Mouse (Mus musculus): ENCODE measurements around the gene Cela1. TPM values are rescaled to one million over a fixed set of nuclear protein-coding genes. Genes with fewer than 3 reads are reported as not detected.

Gene Cela1
- polyA plus RNA-seq, 1 experiment from 2014 or later = 0.99 TPM

GRCm38 (mm10) chr15:100633341-100633740, 54.4 kb downstream of the Cela1 start:
- DNase-seq (ENCODE audit: low spot score) (no peak), ATAC-seq (ENCODE audit: low FRiP score) (no peak)
- peaks cover 44% of the 10 kb centered on the region for H3K27me3 ChIP-seq (ENCODE audit: control insufficient read depth, insufficient read depth, low read length)
- no peaks in the 10 kb centered on the region for H3K36me3 ChIP-seq (ENCODE audit: control insufficient read depth, insufficient read depth, low read length)
- H3K9ac ChIP-seq (ENCODE audit: low read depth, low read length) = no peak overlapping the region
- H3K9me3 ChIP-seq (ENCODE audit: control insufficient read depth, low read length) = no peaks in the 10 kb centered on the region
- H3K4me2 ChIP-seq (replicated peaks; ENCODE audit: low read depth, low read length) = no peak overlapping the region
- no peak overlapping the region for H3K27ac ChIP-seq (ENCODE audit: low read depth, low read length)
- 83% methylated on average over 10 of the region's 10 CpGs for WGBS
- peaks cover 8% of the 10 kb centered on the region for H3K4me1 ChIP-seq (replicated peaks; ENCODE audit: control insufficient read depth, insufficient read depth, low read length)
- H3K4me3 ChIP-seq (ENCODE audit: low read depth, low read length) = no peak overlapping the region

DNA sequence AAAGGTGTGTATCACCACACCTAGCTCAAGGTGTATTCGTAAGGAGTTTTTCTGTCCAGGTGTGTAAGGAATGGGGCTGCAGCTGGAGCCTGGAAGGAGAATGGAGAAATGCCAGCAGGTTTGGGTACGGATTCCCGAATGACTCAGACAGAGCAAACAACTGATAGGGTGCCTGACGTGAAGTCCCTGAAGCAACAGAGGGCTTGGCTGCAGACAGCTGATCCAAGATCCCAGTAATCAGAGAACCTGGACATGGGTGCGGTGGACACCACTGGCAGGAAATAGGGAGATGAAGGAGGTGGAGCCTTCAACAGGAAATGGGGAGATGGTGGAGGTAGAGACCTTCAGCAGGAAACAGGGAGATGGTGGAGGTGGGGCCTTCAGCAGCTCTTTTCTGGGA, 55.4 kb downstream of the Cela1 start:
- Histone ChIP-seq H3K27ac (ENCODE audit: low read depth, low read length) (no peak overlapping the region), H3K4me3 (ENCODE audit: low read depth, low read length) (no peak overlapping the region), H3K4me1 (replicated peaks; ENCODE audit: control insufficient read depth, insufficient read depth, low read length) (peaks cover 8% of the 10 kb centered on the region), H3K27me3 (ENCODE audit: control insufficient read depth, insufficient read depth, low read length) (peaks cover 34% of the 10 kb centered on the region), H3K4me2 (replicated peaks; ENCODE audit: low read depth, low read length) (no peak overlapping the region), H3K9ac (ENCODE audit: low read depth, low read length) (no peak overlapping the region), H3K9me3 (ENCODE audit: control insufficient read depth, low read length) (no peaks in the 10 kb centered on the region), H3K36me3 (ENCODE audit: control insufficient read depth, insufficient read depth, low read length) (no peaks in the 10 kb centered on the region)
- ATAC-seq (ENCODE audit: low FRiP score) = no peak
- WGBS = 92% methylated on average over 5 of the region's 5 CpGs
- no peak for DNase-seq (ENCODE audit: low spot score)

- Histone ChIP-seq H3K27ac (ENCODE audit: low read depth, low read length) (no peak overlapping the region), H3K4me1 (replicated peaks; ENCODE audit: control insufficient read depth, insufficient read depth, low read length) (peaks cover 4% of the 10 kb centered on the region), H3K4me2 (replicated peaks; ENCODE audit: low read depth, low read length) (no peak overlapping the region), H3K27me3 (ENCODE audit: control insufficient read depth, insufficient read depth, low read length) (peaks cover 27% of the 10 kb centered on the region), H3K9me3 (ENCODE audit: control insufficient read depth, low read length) (no peaks in the 10 kb centered on the region), H3K36me3 (ENCODE audit: control insufficient read depth, insufficient read depth, low read length) (no peaks in the 10 kb centered on the region), H3K9ac (ENCODE audit: low read depth, low read length) (no peak overlapping the region), H3K4me3 (ENCODE audit: low read depth, low read length) (no peak overlapping the region)
- WGBS = 87% methylated on average over 12 of the region's 12 CpGs
- DNase-seq (ENCODE audit: low spot score) (no peak), ATAC-seq (ENCODE audit: low FRiP score) (no peak)
Observed at GRCm38 (mm10) chr15:100631454-100632170, 56.1 kb downstream of the Cela1 start.

DNA sequence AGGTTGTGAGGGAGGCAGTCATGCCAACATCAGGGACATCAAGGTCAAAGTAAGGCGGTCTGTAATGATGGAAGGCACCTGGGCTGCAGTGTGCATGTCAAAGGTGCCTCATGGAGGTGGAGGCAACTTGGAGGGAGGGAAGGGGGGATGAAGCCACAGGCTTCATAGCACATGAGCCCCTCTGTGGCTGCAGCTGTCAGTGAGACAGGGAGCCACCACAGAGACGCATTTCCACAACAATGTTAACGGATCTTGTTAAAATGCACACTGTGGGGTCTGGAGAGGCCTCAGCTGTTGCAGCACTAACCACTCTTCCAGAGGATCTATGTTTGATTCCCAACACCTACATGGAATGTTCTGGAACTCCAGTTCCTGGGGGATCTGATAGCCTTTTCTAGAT, 57.6 kb downstream of the Cela1 start:
- Histone ChIP-seq H3K4me3 (ENCODE audit: low read depth, low read length) (no peak overlapping the region), H3K9me3 (ENCODE audit: control insufficient read depth, low read length) (no peaks in the 10 kb centered on the region), H3K4me1 (replicated peaks; ENCODE audit: control insufficient read depth, insufficient read depth, low read length) (no peaks in the 10 kb centered on the region), H3K27me3 (ENCODE audit: control insufficient read depth, insufficient read depth, low read length) (peaks cover 12% of the 10 kb centered on the region), H3K4me2 (replicated peaks; ENCODE audit: low read depth, low read length) (no peak overlapping the region), H3K9ac (ENCODE audit: low read depth, low read length) (no peak overlapping the region), H3K27ac (ENCODE audit: low read depth, low read length) (no peak overlapping the region), H3K36me3 (ENCODE audit: control insufficient read depth, insufficient read depth, low read length) (no peaks in the 10 kb centered on the region)
- WGBS = 63% methylated on average over 3 of the region's 3 CpGs
- DNase-seq (ENCODE audit: low spot score) (no peak), ATAC-seq (ENCODE audit: low FRiP score) (no peak)

- H3K4me1 ChIP-seq (replicated peaks; ENCODE audit: control insufficient read depth, insufficient read depth, low read length) = no peaks in the 10 kb centered on the region
- WGBS = 54% methylated on average over 7 of the region's 7 CpGs
- H3K27ac ChIP-seq (ENCODE audit: low read depth, low read length) = no peak overlapping the region
- no peaks in the 10 kb centered on the region for H3K9me3 ChIP-seq (ENCODE audit: control insufficient read depth, low read length)
- H3K4me3 ChIP-seq (ENCODE audit: low read depth, low read length) = no peak overlapping the region
- H3K36me3 ChIP-seq (ENCODE audit: control insufficient read depth, insufficient read depth, low read length) = no peaks in the 10 kb centered on the region
- H3K4me2 ChIP-seq (replicated peaks; ENCODE audit: low read depth, low read length) = no peak overlapping the region
- peaks cover 2% of the 10 kb centered on the region; the same call in 1 of the 2 replicates for H3K27me3 ChIP-seq (ENCODE audit: control insufficient read depth, insufficient read depth, low read length)
- no peak for ATAC-seq (ENCODE audit: low FRiP score)
- no peak overlapping the region for H3K9ac ChIP-seq (ENCODE audit: low read depth, low read length)
- no peak for DNase-seq (ENCODE audit: low spot score)
Observed at GRCm38 (mm10) chr15:100628797-100629196, 58.9 kb downstream of the Cela1 start.

GRCm38 (mm10) chr15:100627774-100628370, 59.8 kb downstream of the Cela1 start:
- Histone ChIP-seq H3K4me1 (replicated peaks; ENCODE audit: control insufficient read depth, insufficient read depth, low read length) (no peaks in the 10 kb centered on the region), H3K4me3 (ENCODE audit: low read depth, low read length) (no peak overlapping the region), H3K36me3 (ENCODE audit: control insufficient read depth, insufficient read depth, low read length) (no peaks in the 10 kb centered on the region), H3K9ac (ENCODE audit: low read depth, low read length) (no peak overlapping the region), H3K27ac (ENCODE audit: low read depth, low read length) (no peak overlapping the region), H3K9me3 (ENCODE audit: control insufficient read depth, low read length) (no peaks in the 10 kb centered on the region), H3K27me3 (ENCODE audit: control insufficient read depth, insufficient read depth, low read length) (no peaks in the 10 kb centered on the region), H3K4me2 (replicated peaks; ENCODE audit: low read depth, low read length) (no peak overlapping the region)
- DNase-seq (ENCODE audit: low spot score) = peak; percentile 24
- no peak for ATAC-seq (ENCODE audit: low FRiP score)
- WGBS = 6% methylated on average over 11 of the region's 11 CpGs

GRCm38 (mm10) chr15:100627287-100627686, 60.4 kb downstream of the Cela1 start:
- WGBS = 21% methylated on average over 10 of the region's 10 CpGs
- no peak overlapping the region for H3K4me2 ChIP-seq (replicated peaks; ENCODE audit: low read depth, low read length)
- no peaks in the 10 kb centered on the region for H3K36me3 ChIP-seq (ENCODE audit: control insufficient read depth, insufficient read depth, low read length)
- no peaks in the 10 kb centered on the region for H3K4me1 ChIP-seq (replicated peaks; ENCODE audit: control insufficient read depth, insufficient read depth, low read length)
- no peaks in the 10 kb centered on the region for H3K27me3 ChIP-seq (ENCODE audit: control insufficient read depth, insufficient read depth, low read length)
- H3K27ac ChIP-seq (ENCODE audit: low read depth, low read length) = no peak overlapping the region
- no peak overlapping the region for H3K4me3 ChIP-seq (ENCODE audit: low read depth, low read length)
- no peaks in the 10 kb centered on the region for H3K9me3 ChIP-seq (ENCODE audit: control insufficient read depth, low read length)
- no peak overlapping the region for H3K9ac ChIP-seq (ENCODE audit: low read depth, low read length)
- DNase-seq (ENCODE audit: low spot score) = peak; percentile 29
- no peak for ATAC-seq (ENCODE audit: low FRiP score)

GRCm38 (mm10) chr15:100624435-100624834, 63.3 kb downstream of the Cela1 start:
- 87% methylated on average over 3 of the region's 3 CpGs for WGBS
- no peaks in the 10 kb centered on the region; the same call in 1 of the 2 replicates for H3K36me3 ChIP-seq (ENCODE audit: control insufficient read depth, insufficient read depth, low read length)
- H3K27ac ChIP-seq (ENCODE audit: low read depth, low read length) = no peak overlapping the region
- H3K9ac ChIP-seq (ENCODE audit: low read depth, low read length) = no peak overlapping the region
- H3K27me3 ChIP-seq (ENCODE audit: control insufficient read depth, insufficient read depth, low read length) = no peaks in the 10 kb centered on the region
- ATAC-seq (ENCODE audit: low FRiP score) (no peak), DNase-seq (ENCODE audit: low spot score) (no peak)
- no peak overlapping the region for H3K4me2 ChIP-seq (replicated peaks; ENCODE audit: low read depth, low read length)
- H3K4me3 ChIP-seq (ENCODE audit: low read depth, low read length) = no peak overlapping the region
- no peaks in the 10 kb centered on the region for H3K4me1 ChIP-seq (replicated peaks; ENCODE audit: control insufficient read depth, insufficient read depth, low read length)
- H3K9me3 ChIP-seq (ENCODE audit: control insufficient read depth, low read length) = no peaks in the 10 kb centered on the region
